Comparison of ENCODE assay signal across 17 mouse cellular contexts in the genomic region with DNA sequence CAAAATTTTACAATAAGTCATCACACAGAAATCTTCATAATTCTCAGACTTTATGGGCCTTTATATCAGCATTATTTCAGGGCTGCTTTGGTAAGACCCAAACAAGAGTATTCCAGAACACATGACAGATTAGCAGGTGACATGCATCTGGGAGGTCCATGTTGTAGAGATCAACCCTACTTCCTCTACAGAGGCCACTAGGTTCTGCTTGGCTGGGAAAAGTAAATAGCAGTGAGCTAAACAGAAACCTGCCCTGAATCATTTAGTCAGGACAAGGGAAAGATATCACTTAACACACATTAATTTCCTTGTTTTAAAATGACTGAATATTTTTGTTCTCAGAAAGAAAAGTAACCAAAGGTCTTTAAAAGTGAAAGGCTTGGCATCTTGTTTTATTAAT.
"Had no signal": no experiment of that assay in that cellular context is flagged by ENCODE, and none has a peak within 500 bp of the region (broad histone marks: within the 10 kb centered on the region; RNA-seq: fewer than 3 reads in every experiment).

No protein-coding gene starts in this region.

- H3K9me3 ChIP-seq: limb, embryonic 12.5 days; limb, embryonic 15.5 days; megakaryocyte, embryonic 14.5 days; neural tube, embryonic 13.5 days had no signal

- H3K27me3 ChIP-seq: limb, embryonic 12.5 days; limb, embryonic 15.5 days; megakaryocyte, embryonic 14.5 days; neural tube, embryonic 13.5 days had no signal

- H3K9ac ChIP-seq: limb, embryonic 12.5 days; limb, embryonic 15.5 days; liver, embryonic 14.5 days; liver, postnatal 0 days; lung, embryonic 14.5 days; neural tube, embryonic 13.5 days had no signal

- DNase-seq: kidney, postnatal 10 days; left cerebral cortex, postnatal 4 days; liver, postnatal 0 days; lung, embryonic 14.5 days; lung, postnatal 36 days; midbrain, embryonic 14.5 days; thymus, adult 18-20 months; thymus, postnatal 36 days had no signal

- H3K36me3 ChIP-seq: limb, embryonic 12.5 days; limb, embryonic 15.5 days; neural tube, embryonic 13.5 days had no signal

- H3K27ac ChIP-seq: limb, embryonic 12.5 days; limb, embryonic 15.5 days; liver, embryonic 14.5 days; neural tube, embryonic 13.5 days had no signal

- H3K4me1 ChIP-seq: limb, embryonic 12.5 days; limb, embryonic 15.5 days; megakaryocyte, embryonic 14.5 days had no signal

- H3K4me2 ChIP-seq: limb, embryonic 12.5 days; limb, embryonic 15.5 days; liver, embryonic 11.5 days; lung, embryonic 14.5 days; midbrain, embryonic 11.5 days; neural tube, embryonic 13.5 days had no signal

- H3K4me3 ChIP-seq: limb, embryonic 12.5 days; limb, embryonic 15.5 days; megakaryocyte, embryonic 14.5 days; neural tube, embryonic 13.5 days had no signal

- ATAC-seq: intestine, postnatal 0 days; liver, postnatal 0 days; lung, postnatal 0 days had no signal
